Mouse (Mus musculus) embryonic facial prominence, embryonic 11.5 days (tissue): ENCODE results near the gene Coil. TPM values are rescaled to one million over a fixed set of nuclear protein-coding genes. Genes with fewer than 3 reads are reported as not detected.

Source experiments
- ATAC-seq: fragments of 200-750 bp; cut with Nextera tagmentation; replicated peaks from 2 replicates; pipeline ENCODE4 v1.8.0; 2017; ENCODE audit warnings: low read depth; ENCODE audit not compliant: insufficient number of reproducible peaks, low FRiP score, low TSS enrichment
- DNase-seq: peaks from one replicate; pipeline ENCODE4 v3.0.0-alpha.2; 2015; ENCODE audit warnings: low spot score
- H3K27ac ChIP-seq: fragments of 300-500 bp; sonication (generic); replicated peaks from 2 replicates; pipeline ENCODE4 v1.5.1; 2014; ENCODE audit warnings: mild to moderate bottlenecking, low read depth, low read length, control low read depth
- H3K27me3 ChIP-seq: fragments of 300-500 bp; sonication (generic); 2 replicates; pipeline ENCODE4 v1.6.1; 2014; ENCODE audit warnings: mild to moderate bottlenecking, low read length, moderate library complexity, mixed read lengths; ENCODE audit not compliant: control insufficient read depth, insufficient read depth
- H3K36me3 ChIP-seq: fragments of 300-500 bp; sonication (generic); replicated peaks from 2 replicates; pipeline ENCODE4 v1.6.1; 2014; ENCODE audit warnings: low read depth, mild to moderate bottlenecking, low read length, moderate library complexity, mixed read lengths; ENCODE audit not compliant: control insufficient read depth, insufficient read depth
- H3K4me1 ChIP-seq: fragments of 300-500 bp; sonication (generic); 2 replicates; pipeline ENCODE4 v1.6.1; 2014; ENCODE audit warnings: low read length, mixed read lengths; ENCODE audit not compliant: control insufficient read depth, insufficient read depth
- H3K4me2 ChIP-seq: fragments of 300-500 bp; sonication (generic); 2 replicates; pipeline ENCODE4 v1.6.1; 2014; ENCODE audit warnings: low read depth, mild to moderate bottlenecking, control low read depth, low read length, moderate library complexity
- H3K4me3 ChIP-seq: fragments of 300-500 bp; sonication (generic); 2 replicates; pipeline ENCODE4 v1.5.1; 2014; ENCODE audit warnings: low read depth, low read length, control low read depth
- H3K9ac ChIP-seq: fragments of 300-500 bp; sonication (generic); replicated peaks from 2 replicates; pipeline ENCODE4 v1.6.1; 2014; ENCODE audit warnings: mild to moderate bottlenecking, control low read depth, low read length
- H3K9me3 ChIP-seq: fragments of 300-500 bp; sonication (generic); replicated peaks from 2 replicates; pipeline ENCODE4 v1.6.1; 2016; ENCODE audit warnings: mild to moderate bottlenecking, low read length, inconsistent platforms, mixed read lengths; ENCODE audit not compliant: control insufficient read depth
- WGBS: fragments of 180-500 bp; shearing (Covaris S2); extraction: QIAGEN DNeasy Blood & Tissue Kit; methylation state at CpG from one replicate; pipeline ENCODE4 v1.1.7; 2014; 5-methylcytosine and 5-hydroxymethylcytosine counted together
- polyA plus RNA-seq: library from polyadenylated mRNA; unstranded; fragments of >200 nt; fragmentation: Nextera tagmentation; extraction: Ambion mirVana; gene quantifications from 2 replicates; pipeline ENCODE4 v1.2.1, GENCODE M21; 2014

The Coil gene
- polyA plus RNA-seq, 1 experiment from 2014 or later, result 22.2 TPM

DNA sequence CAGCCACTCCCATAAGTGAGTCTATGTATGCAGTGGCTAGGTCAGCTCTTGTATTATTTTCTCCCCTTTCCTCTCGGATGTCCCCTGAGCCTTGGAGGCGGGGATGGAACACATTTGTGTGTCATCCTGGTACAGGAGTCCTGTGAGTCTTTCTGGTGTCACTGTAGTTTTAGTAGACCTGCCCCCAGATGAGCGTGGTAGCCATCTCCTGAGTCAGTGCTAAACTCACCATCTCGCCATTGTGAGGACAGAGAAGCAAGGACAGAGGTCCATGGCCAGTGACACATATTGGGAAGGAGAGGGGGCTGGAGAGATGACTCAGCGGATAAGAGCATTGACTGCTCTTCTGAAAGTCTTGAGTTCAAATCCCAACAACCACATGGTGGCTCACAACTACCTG lies 7.1 kb downstream of the Coil start:
- no peak for ATAC-seq

GRCm38 (mm10) chr11:88981337-88981736 lies 11.3 kb downstream of the Coil start:
- no peaks in the 10 kb centered on the region; the same call in 1 of the 2 replicates for H3K36me3 ChIP-seq
- H3K27me3 ChIP-seq, result no peaks in the 10 kb centered on the region
- H3K4me3 ChIP-seq, result no peak overlapping the region
- ATAC-seq, result no peak
- no peak for DNase-seq
- no peak overlapping the region for H3K27ac ChIP-seq
- H3K4me2 ChIP-seq, result no peak overlapping the region
- no peaks in the 10 kb centered on the region for H3K9me3 ChIP-seq
- H3K4me1 ChIP-seq, result no peaks in the 10 kb centered on the region
- 86% methylated on average over 8 of the region's 8 CpGs for WGBS
- no peak overlapping the region for H3K9ac ChIP-seq

More for the DNA sequence above, 7.1 kb downstream of the Coil start:
- Histone ChIP-seq H3K27ac (no peak overlapping the region), H3K4me2 (no peak overlapping the region), H3K4me1 (no peaks in the 10 kb centered on the region; the same call in 1 of the 2 replicates), H3K9me3 (no peaks in the 10 kb centered on the region), H3K27me3 (no peaks in the 10 kb centered on the region), H3K9ac (no peak overlapping the region), H3K4me3 (no peak overlapping the region), H3K36me3 (no peaks in the 10 kb centered on the region)
- no peak for DNase-seq
- WGBS, result 93% methylated on average over 5 of the region's 5 CpGs

GRCm38 (mm10) chr11:88986616-88987015 lies 16.6 kb downstream of the Coil start:
- Histone ChIP-seq H3K27me3 (no peaks in the 10 kb centered on the region), H3K9me3 (no peaks in the 10 kb centered on the region), H3K4me1 (no peaks in the 10 kb centered on the region), H3K27ac (no peak overlapping the region), H3K9ac (no peak overlapping the region), H3K36me3 (no peaks in the 10 kb centered on the region; the same call in 1 of the 2 replicates), H3K4me3 (no peak overlapping the region), H3K4me2 (no peak overlapping the region)
- 85% methylated on average over 10 of the region's 10 CpGs for WGBS
- ATAC-seq, result no peak
- no peak for DNase-seq

- H3K4me2 ChIP-seq, result no peak overlapping the region
- no peak for ATAC-seq
- H3K9me3 ChIP-seq, result no peaks in the 10 kb centered on the region
- DNase-seq, result no peak
- no peak overlapping the region for H3K27ac ChIP-seq
- no peaks in the 10 kb centered on the region for H3K4me1 ChIP-seq
- H3K9ac ChIP-seq, result no peak overlapping the region
- 78% methylated on average over 5 of the region's 5 CpGs for WGBS
- H3K36me3 ChIP-seq, result no peaks in the 10 kb centered on the region; the same call in 1 of the 2 replicates
- H3K4me3 ChIP-seq, result no peak overlapping the region
- no peaks in the 10 kb centered on the region for H3K27me3 ChIP-seq
Observed at GRCm38 (mm10) chr11:88988956-88989355, 18.9 kb downstream of the Coil start.

- Histone ChIP-seq H3K9me3 (no peaks in the 10 kb centered on the region), H3K4me2 (no peak overlapping the region), H3K9ac (no peak overlapping the region), H3K27ac (no peak overlapping the region), H3K36me3 (no peaks in the 10 kb centered on the region; the same call in 1 of the 2 replicates), H3K4me3 (no peak overlapping the region), H3K27me3 (no peaks in the 10 kb centered on the region), H3K4me1 (no peaks in the 10 kb centered on the region)
- DNase-seq (peak; percentile 66), ATAC-seq (no peak)
- WGBS, result 69% methylated on average over 5 of the region's 5 CpGs
Observed at GRCm38 (mm10) chr11:88989530-88989929, 19.5 kb downstream of the Coil start.

GRCm38 (mm10) chr11:88993186-88993585 lies 23.1 kb downstream of the Coil start:
- no peak overlapping the region for H3K4me3 ChIP-seq
- no peaks in the 10 kb centered on the region for H3K9me3 ChIP-seq

DNA sequence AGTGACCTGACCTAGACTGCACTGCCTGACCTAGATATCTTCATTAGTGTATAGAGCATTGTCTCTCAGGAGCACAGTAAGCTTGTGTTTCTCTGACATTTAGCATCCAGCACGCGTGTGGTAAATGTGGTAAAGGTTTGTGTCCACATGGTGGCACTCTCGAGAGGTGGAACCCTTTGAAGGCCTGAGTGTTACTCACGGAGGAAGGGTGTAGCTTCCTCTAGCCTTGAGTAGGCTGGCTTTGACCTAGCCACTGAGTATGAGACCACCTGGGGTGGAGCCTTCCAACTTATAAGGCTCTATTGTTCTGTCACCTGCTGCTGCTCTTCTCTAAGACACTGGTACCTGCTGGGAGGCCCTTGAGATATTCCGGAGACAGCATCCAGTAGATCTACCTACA lies 23.6 kb downstream of the Coil start:
- H3K4me3 ChIP-seq, result no peak overlapping the region
- ATAC-seq (no peak), DNase-seq (peak; percentile 67)
- H3K9ac ChIP-seq, result no peak overlapping the region
- no peaks in the 10 kb centered on the region for H3K9me3 ChIP-seq
- H3K27me3 ChIP-seq, result no peaks in the 10 kb centered on the region
- H3K36me3 ChIP-seq, result no peaks in the 10 kb centered on the region
- WGBS, result 12% methylated on average over 5 of the region's 5 CpGs
- no peak overlapping the region for H3K27ac ChIP-seq
- H3K4me1 ChIP-seq, result no peaks in the 10 kb centered on the region
- no peak overlapping the region for H3K4me2 ChIP-seq

More at GRCm38 (mm10) chr11:88993186-88993585, 23.1 kb downstream of the Coil start:
- Histone ChIP-seq H3K4me2 (no peak overlapping the region), H3K9ac (no peak overlapping the region), H3K27me3 (no peaks in the 10 kb centered on the region), H3K4me1 (no peaks in the 10 kb centered on the region), H3K27ac (no peak overlapping the region), H3K36me3 (no peaks in the 10 kb centered on the region)
- WGBS, result 62% methylated on average over 7 of the region's 7 CpGs
- ATAC-seq (no peak), DNase-seq (no peak)

GRCm38 (mm10) chr11:88994492-88994891 lies 24.4 kb downstream of the Coil start:
- Histone ChIP-seq H3K27me3 (peaks cover 7% of the 10 kb centered on the region), H3K9me3 (no peaks in the 10 kb centered on the region), H3K36me3 (no peaks in the 10 kb centered on the region), H3K4me3 (no peak overlapping the region), H3K4me1 (no peaks in the 10 kb centered on the region), H3K27ac (no peak overlapping the region), H3K9ac (no peak overlapping the region), H3K4me2 (no peak overlapping the region)
- whole genome bisulfite sequencing, result 89% methylated on average over 7 of the region's 7 CpGs
- ATAC-seq (no peak), DNase-seq (no peak)
